Mouse (Mus musculus) megakaryocyte-erythroid progenitor cell, adult 5-6 weeks (primary cell): ENCODE data around the gene Hdgfl1. TPM values are rescaled to one million over a fixed set of nuclear protein-coding genes. Genes with fewer than 3 reads are reported as not detected.

Source experiments
- ATAC-seq: replicated peaks from 2 replicates; pipeline ENCODE4 v1.8.0; 2016; ENCODE audit warnings: mild to moderate bottlenecking, inconsistent platforms; ENCODE audit not compliant: severe bottlenecking, poor library complexity, low FRiP score, low TSS enrichment
- total RNA-seq, 2 experiments: library from RNA; stranded (forward) in 1 of 2; stranded (reverse) in 1 of 2; fragments of 200-1000, 215-1000 nt in 1 of 2; fragments of >200 nt in 1 of 2; fragmentation: Nextera tagmentation in 1 of 2; gene quantifications; 2 replicates each; pipeline ENCODE4 v1.2.3; 2014 to 2017

Hdgfl1 gene
- total RNA-seq (2014; fragmentation: Nextera tagmentation): not detected in 2 replicates
- total RNA-seq (2017): not detected in 2 replicates

DNA sequence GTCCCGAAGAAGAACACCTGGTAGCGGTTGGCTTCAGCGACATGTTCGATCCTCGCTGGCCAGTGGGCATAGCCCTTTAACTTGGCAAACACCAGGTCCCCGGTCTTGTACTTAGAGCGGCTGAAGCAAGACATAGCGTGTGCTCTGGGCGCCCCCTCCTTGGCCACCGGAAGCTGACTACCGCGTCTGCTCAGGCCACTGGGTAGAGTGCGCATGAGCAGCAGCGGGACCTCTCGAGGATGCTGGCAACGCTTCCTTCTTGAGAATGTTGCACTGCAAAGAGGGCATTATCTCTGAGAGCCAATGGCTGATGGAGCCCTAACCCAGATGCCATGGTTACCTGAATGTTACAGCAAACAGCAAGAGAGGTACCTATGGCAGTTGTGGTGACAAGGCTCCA is at the start of gene Hdgfl1:
Gene Hdgfl1 (minus strand): TSS at position 211 of the 400 bp plus-strand sequence.
- no peak for ATAC-seq

- no peak for ATAC-seq
These were observed 25.5 kb upstream of the Hdgfl1 start for GRCm38 (mm10) chr13:26795460-26795859.

- no peak for ATAC-seq
These were observed 541 bp downstream of the Hdgfl1 start for GRCm38 (mm10) chr13:26769424-26769823.

DNA sequence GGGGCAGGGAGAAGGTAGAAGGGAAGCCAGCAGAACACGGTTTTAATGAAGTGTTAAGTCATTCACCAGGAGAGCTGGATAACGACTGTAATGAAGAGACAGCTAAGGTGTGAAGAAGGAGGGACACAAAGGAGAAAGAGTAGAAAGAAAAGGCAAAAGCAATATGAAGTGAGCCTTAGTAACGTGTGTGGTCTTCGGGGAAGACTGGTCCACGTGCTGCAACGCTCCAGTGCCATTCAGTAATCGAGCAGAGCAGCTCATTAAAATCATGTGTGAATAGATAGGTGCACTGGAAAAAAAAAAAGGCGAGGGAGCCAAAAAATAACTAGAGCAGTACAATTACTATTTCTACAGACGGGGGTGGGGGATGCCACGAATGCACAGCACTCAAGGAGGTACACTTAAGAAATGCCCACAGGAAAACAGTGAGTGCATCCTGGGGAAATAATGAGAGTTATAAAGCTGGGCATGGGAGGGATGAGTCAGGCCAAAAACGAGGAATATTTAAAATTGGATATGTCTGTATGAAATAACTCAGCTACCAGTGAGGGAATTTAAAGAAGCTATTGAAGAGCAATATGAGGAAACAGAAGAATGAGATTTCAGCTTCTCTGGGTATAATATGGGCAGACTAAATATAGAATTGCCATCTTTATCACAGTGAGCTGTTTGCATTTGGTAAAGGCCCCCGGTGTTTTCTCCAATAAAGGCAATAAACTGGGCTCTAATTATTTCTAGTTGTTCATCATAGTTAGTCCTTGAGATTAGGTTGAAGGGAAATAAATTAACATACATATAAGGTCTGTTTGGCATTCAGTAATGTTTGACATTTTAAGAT is 7.8 kb downstream of the Hdgfl1 start:
- no peak for ATAC-seq

- ATAC-seq: no peak
These were observed 17.1 kb downstream of the Hdgfl1 start for GRCm38 (mm10) chr13:26752863-26753262.

- no peak for ATAC-seq
These were observed 17.6 kb downstream of the Hdgfl1 start for GRCm38 (mm10) chr13:26752414-26752813.

- ATAC-seq: no peak
These were observed 24.1 kb downstream of the Hdgfl1 start for GRCm38 (mm10) chr13:26745760-26746457.

- ATAC-seq: no peak
These were observed 24.8 kb downstream of the Hdgfl1 start for GRCm38 (mm10) chr13:26745059-26745759.

- ATAC-seq: no peak
These were observed 25.9 kb downstream of the Hdgfl1 start for GRCm38 (mm10) chr13:26744068-26744467.

GRCm38 (mm10) chr13:26734981-26735380 is 35.0 kb downstream of the Hdgfl1 start:
- ATAC-seq: no peak

DNA sequence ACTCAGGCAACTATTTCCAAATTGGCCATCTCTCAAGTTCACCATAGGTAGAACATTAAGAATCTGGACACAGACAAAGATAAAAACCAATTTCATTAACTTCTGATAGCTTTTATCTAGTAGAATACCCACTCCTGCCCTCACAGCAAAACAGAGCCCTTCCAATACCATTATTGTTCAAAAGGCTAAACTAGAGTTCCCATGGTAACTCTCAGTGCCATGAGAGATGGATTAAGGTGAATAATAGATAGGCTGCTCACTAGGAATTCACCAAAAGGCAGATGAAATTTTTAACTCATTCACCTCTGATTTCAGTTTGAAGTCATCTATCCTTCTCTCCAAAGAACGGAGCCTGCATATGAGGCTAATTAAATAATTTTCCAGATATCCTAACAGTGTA is 45.7 kb downstream of the Hdgfl1 start:
- no peak for ATAC-seq

- no peak for ATAC-seq
These were observed 48.6 kb downstream of the Hdgfl1 start for GRCm38 (mm10) chr13:26721333-26721732.

DNA sequence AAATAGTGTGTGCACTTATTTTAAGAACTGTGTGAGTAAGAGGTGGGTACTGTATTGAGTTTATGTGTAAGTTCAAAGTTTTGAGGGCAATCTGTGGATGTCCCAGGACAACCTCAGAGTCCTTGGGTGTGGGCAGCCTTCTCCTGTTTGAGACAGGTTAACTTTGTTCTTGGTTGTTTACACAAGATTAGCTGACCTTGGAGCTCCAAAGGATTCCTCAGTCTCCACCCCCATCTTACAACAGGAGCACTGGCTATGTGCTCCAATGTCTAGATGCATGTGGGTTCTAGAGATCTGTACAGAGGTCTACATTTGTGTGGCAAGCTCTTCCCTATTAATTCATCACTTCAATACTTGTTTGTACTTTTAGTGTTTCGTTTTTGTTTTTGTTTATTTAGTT is 49.0 kb downstream of the Hdgfl1 start:
- ATAC-seq: no peak

- ATAC-seq: no peak
These were observed 50.7 kb downstream of the Hdgfl1 start for GRCm38 (mm10) chr13:26719146-26719715.
